Mouse (Mus musculus) heart, embryonic 12.5 days (tissue): ENCODE measurements around the gene Bicdl1. TPM values are rescaled to one million over a fixed set of nuclear protein-coding genes. Genes with fewer than 3 reads are reported as not detected.
A peak's percentile ranks its signal among the peaks of the same experiment; 100 is the strongest.

Experiments used
- ATAC-seq: fragments of 200-750 bp; cut with Nextera tagmentation; 2 replicates; pipeline ENCODE4 v1.8.0; 2017; ENCODE audit warnings: moderate TSS enrichment, moderate library complexity; ENCODE audit not compliant: insufficient number of reproducible peaks, low FRiP score
- H3K27ac ChIP-seq: fragments of 300-500 bp; sonication (generic); 2 replicates; pipeline ENCODE4 v1.5.1; 2016; ENCODE audit warnings: mild to moderate bottlenecking, moderate library complexity; ENCODE audit not compliant: poor library complexity, severe bottlenecking
- H3K27me3 ChIP-seq: fragments of 300-500 bp; sonication (generic); replicated peaks from 2 replicates; pipeline ENCODE4 v1.6.1; 2016; ENCODE audit warnings: mild to moderate bottlenecking, moderate library complexity
- H3K36me3 ChIP-seq: fragments of 300-500 bp; sonication (generic); 2 replicates; pipeline ENCODE4 v1.6.1; 2016; ENCODE audit warnings: mild to moderate bottlenecking, moderate library complexity
- H3K4me1 ChIP-seq: fragments of 300-500 bp; sonication (generic); replicated peaks from 2 replicates; pipeline ENCODE4 v1.6.1; 2016; ENCODE audit warnings: mild to moderate bottlenecking
- H3K4me2 ChIP-seq: fragments of 300-500 bp; sonication (generic); 2 replicates; pipeline ENCODE4 v1.6.1; 2016; ENCODE audit warnings: mild to moderate bottlenecking, moderate library complexity
- H3K4me3 ChIP-seq: fragments of 300-500 bp; sonication (generic); 2 replicates; pipeline ENCODE4 v1.5.1; 2016; ENCODE audit warnings: mild to moderate bottlenecking
- H3K9ac ChIP-seq: fragments of 300-500 bp; sonication (generic); 2 replicates; pipeline ENCODE4 v1.6.1; 2016; ENCODE audit warnings: mild to moderate bottlenecking, moderate library complexity
- H3K9me3 ChIP-seq: fragments of 300-500 bp; sonication (generic); replicated peaks from 2 replicates; pipeline ENCODE4 v1.6.1; 2016; ENCODE audit warnings: mild to moderate bottlenecking, moderate library complexity
- WGBS: fragments of 180-500 bp; shearing (Covaris S2); methylation state at CpG from one replicate; pipeline ENCODE4 v1.1.7; 2016; 5-methylcytosine and 5-hydroxymethylcytosine counted together
- microRNA-seq: library from miRNA; unstranded; fragments of <30 nt; microRNA quantifications from one replicate; pipeline ENCODE4, GENCODE M21; 2017
- polyA plus RNA-seq: library from polyadenylated mRNA; unstranded; fragments of >200 nt; fragmentation: Nextera tagmentation; extraction: Ambion mirVana; gene quantifications from 2 replicates; pipeline ENCODE4 v1.2.1, GENCODE M21; 2016

The Bicdl1 gene
- polyA plus RNA-seq, 1 experiment from 2014 or later = 5.5 TPM

GRCm38 (mm10) chr5:115626237-115626886 lies 105.1 kb downstream of the Bicdl1 start:
- no peaks in the 10 kb centered on the region for H3K27me3 ChIP-seq
- peaks cover 7% of the 10 kb centered on the region for H3K4me1 ChIP-seq
- WGBS = 71% methylated on average over 10 of the region's 10 CpGs
- no peak overlapping the region for H3K9ac ChIP-seq
- H3K27ac ChIP-seq = no peak overlapping the region
- H3K9me3 ChIP-seq = no peaks in the 10 kb centered on the region
- ATAC-seq = peak; percentile 76
- H3K36me3 ChIP-seq = peaks cover 13% of the 10 kb centered on the region
- H3K4me3 ChIP-seq = no peak overlapping the region
- H3K4me2 ChIP-seq = no peak overlapping the region

- Histone ChIP-seq H3K27me3 (no peaks in the 10 kb centered on the region), H3K9me3 (no peaks in the 10 kb centered on the region), H3K4me2 (no peak overlapping the region), H3K36me3 (peaks cover 37% of the 10 kb centered on the region), H3K9ac (no peak overlapping the region), H3K4me3 (no peak overlapping the region), H3K4me1 (no peaks in the 10 kb centered on the region), H3K27ac (no peak overlapping the region)
- WGBS = 86% methylated on average over 9 of the region's 9 CpGs
- ATAC-seq = no peak
Measured at GRCm38 (mm10) chr5:115623694-115624440, 107.6 kb downstream of the Bicdl1 start.

GRCm38 (mm10) chr5:115622686-115623085 lies 108.7 kb downstream of the Bicdl1 start:
- Histone ChIP-seq H3K36me3 (peaks cover 48% of the 10 kb centered on the region), H3K4me2 (no peak overlapping the region), H3K4me1 (no peaks in the 10 kb centered on the region), H3K9ac (no peak overlapping the region), H3K27ac (no peak overlapping the region), H3K9me3 (no peaks in the 10 kb centered on the region), H3K4me3 (no peak overlapping the region), H3K27me3 (no peaks in the 10 kb centered on the region)
- WGBS = 85% methylated on average over 7 of the region's 7 CpGs
- ATAC-seq = no peak

GRCm38 (mm10) chr5:115619690-115620089 lies 111.7 kb downstream of the Bicdl1 start:
- H3K4me2 ChIP-seq = no peak overlapping the region
- no peak overlapping the region for H3K4me3 ChIP-seq
- no peaks in the 10 kb centered on the region for H3K27me3 ChIP-seq
- no peaks in the 10 kb centered on the region for H3K4me1 ChIP-seq
- 92% methylated on average over 15 of the region's 15 CpGs for WGBS
- peaks cover 78% of the 10 kb centered on the region for H3K36me3 ChIP-seq
- ATAC-seq = no peak
- no peak overlapping the region for H3K27ac ChIP-seq
- H3K9me3 ChIP-seq = no peaks in the 10 kb centered on the region
- H3K9ac ChIP-seq = no peak overlapping the region

- WGBS = 65% methylated on average over 7 of the region's 7 CpGs
- Histone ChIP-seq H3K36me3 (peaks cover 100% of the 10 kb centered on the region), H3K4me3 (no peak overlapping the region), H3K9me3 (no peaks in the 10 kb centered on the region), H3K4me1 (no peaks in the 10 kb centered on the region), H3K27ac (no peak overlapping the region), H3K4me2 (no peak overlapping the region), H3K27me3 (no peaks in the 10 kb centered on the region), H3K9ac (no peak overlapping the region)
- ATAC-seq = no peak
Measured at GRCm38 (mm10) chr5:115614948-115615347, 116.5 kb downstream of the Bicdl1 start.

GRCm38 (mm10) chr5:115613332-115613731 lies 118.1 kb downstream of the Bicdl1 start:
- 87% methylated on average over 9 of the region's 9 CpGs for WGBS
- Histone ChIP-seq H3K9ac (no peak overlapping the region), H3K27ac (no peak overlapping the region), H3K27me3 (no peaks in the 10 kb centered on the region), H3K4me2 (no peak overlapping the region), H3K36me3 (peaks cover 99% of the 10 kb centered on the region), H3K9me3 (no peaks in the 10 kb centered on the region), H3K4me3 (no peak overlapping the region), H3K4me1 (no peaks in the 10 kb centered on the region)
- ATAC-seq = no peak

- no peaks in the 10 kb centered on the region for H3K27me3 ChIP-seq
- peak; percentile 73 for ATAC-seq
Measured at GRCm38 (mm10) chr5:115611566-115611965, 119.9 kb downstream of the Bicdl1 start.

GRCm38 (mm10) chr5:115603561-115603960 lies 127.9 kb downstream of the Bicdl1 start:
- H3K4me1 ChIP-seq = no peaks in the 10 kb centered on the region
- H3K9ac ChIP-seq = no peak overlapping the region
- ATAC-seq = no peak
- 94% methylated on average over 6 of the region's 6 CpGs for WGBS
- no peak overlapping the region for H3K4me2 ChIP-seq
- no peaks in the 10 kb centered on the region for H3K9me3 ChIP-seq
- no peak overlapping the region for H3K4me3 ChIP-seq
- H3K27me3 ChIP-seq = no peaks in the 10 kb centered on the region
- no peak overlapping the region for H3K27ac ChIP-seq
- H3K36me3 ChIP-seq = peaks cover 93% of the 10 kb centered on the region

More at GRCm38 (mm10) chr5:115611566-115611965, 119.9 kb downstream of the Bicdl1 start:
- Histone ChIP-seq H3K27ac (no peak overlapping the region), H3K4me1 (no peaks in the 10 kb centered on the region), H3K36me3 (peaks cover 96% of the 10 kb centered on the region), H3K4me2 (no peak overlapping the region), H3K9ac (no peak overlapping the region), H3K4me3 (no peak overlapping the region), H3K9me3 (no peaks in the 10 kb centered on the region)
- 82% methylated on average over 11 of the region's 11 CpGs for WGBS

Small RNAs within 50 kb of the gene (microRNA-seq; reads per million reads assigned to microRNA genes)
- not detected for gene Mir7030

Other genes starting within 250 kb of the Bicdl1 start
- 14.7 and 18.0 TPM in 2 replicates for gene Sirt4, start 246.9 kb downstream of the Bicdl1 start, polyA plus RNA-seq
- gene Pxn, start 224.9 kb downstream of the Bicdl1 start, polyA plus RNA-seq = 41.1 and 41.7 TPM in 2 replicates
- 949 and 971 TPM in 2 replicates for gene Rplp0, start 172.2 kb downstream of the Bicdl1 start, polyA plus RNA-seq
- 43.1 and 47.0 TPM in 2 replicates for gene Gcn1l1, start 166.4 kb downstream of the Bicdl1 start, polyA plus RNA-seq
- 20.1 and 20.9 TPM in 2 replicates for gene Rab35, start 99.7 kb downstream of the Bicdl1 start, polyA plus RNA-seq
- gene Cit, start 113.7 kb upstream of the Bicdl1 start, polyA plus RNA-seq = 28.5 and 29.3 TPM in 2 replicates